Mouse (Mus musculus) limb, embryonic 12.5 days (tissue): Measurements from ENCODE around the gene Vegfc. TPM values are rescaled to one million over a fixed set of nuclear protein-coding genes. Genes with fewer than 3 reads are reported as not detected.

Source experiments
- ATAC-seq: fragments of 200-750 bp; cut with Nextera tagmentation; 2 replicates; pipeline ENCODE4 v1.8.0; 2017; ENCODE audit warnings: low read depth, moderate TSS enrichment; ENCODE audit not compliant: insufficient number of reproducible peaks, insufficient read depth, low FRiP score, low TSS enrichment
- H3K27ac ChIP-seq: fragments of 300-500 bp; sonication (generic); 2 replicates; pipeline ENCODE4 v1.5.1; 2016; ENCODE audit warnings: mild to moderate bottlenecking, moderate library complexity
- H3K27me3 ChIP-seq: fragments of 300-500 bp; sonication (generic); 2 replicates; pipeline ENCODE4 v1.6.1; 2016; ENCODE audit warnings: mild to moderate bottlenecking, moderate library complexity
- H3K36me3 ChIP-seq: fragments of 300-500 bp; sonication (generic); 2 replicates; pipeline ENCODE4 v1.6.1; 2016; ENCODE audit warnings: mild to moderate bottlenecking, moderate library complexity
- H3K4me1 ChIP-seq: fragments of 300-500 bp; sonication (generic); replicated peaks from 2 replicates; pipeline ENCODE4 v1.6.1; 2016
- H3K4me2 ChIP-seq: fragments of 300-500 bp; sonication (generic); 2 replicates; pipeline ENCODE4 v1.6.1; 2016; ENCODE audit warnings: mild to moderate bottlenecking, moderate library complexity
- H3K4me3 ChIP-seq: fragments of 300-500 bp; sonication (generic); replicated peaks from 2 replicates; pipeline ENCODE4 v1.5.1; 2016; ENCODE audit warnings: mild to moderate bottlenecking
- H3K9ac ChIP-seq: fragments of 300-500 bp; sonication (generic); replicated peaks from 2 replicates; pipeline ENCODE4 v1.6.1; 2016; ENCODE audit warnings: mild to moderate bottlenecking, moderate library complexity
- H3K9me3 ChIP-seq: fragments of 300-500 bp; sonication (generic); 2 replicates; pipeline ENCODE4 v1.6.1; 2016; ENCODE audit warnings: mild to moderate bottlenecking, moderate library complexity
- WGBS: fragments of 180-500 bp; shearing (Covaris S2); methylation state at CpG from one replicate; pipeline ENCODE4 v1.1.7; 2016; 5-methylcytosine and 5-hydroxymethylcytosine counted together
- polyA plus RNA-seq: library from polyadenylated mRNA; unstranded; fragments of >200 nt; fragmentation: Nextera tagmentation; extraction: Ambion mirVana; gene quantifications from 2 replicates; pipeline ENCODE4 v1.2.1, GENCODE M21; 2016

Gene Vegfc
- 7.5 and 9.6 TPM in 2 replicates for polyA plus RNA-seq

GRCm38 (mm10) chr8:54077271-54078120, at the start of gene Vegfc:
TSS of gene Vegfc (plus strand) at chr8:54077606.
- no peaks in the 10 kb centered on the region for H3K27me3 ChIP-seq
- H3K4me3 ChIP-seq = peak within 1 kb of the TSS; percentile 75
- H3K9me3 ChIP-seq = no peaks in the 10 kb centered on the region
- WGBS = under 1% methylated on average over 66 of the region's 79 CpGs
- H3K9ac ChIP-seq = peak within 1 kb of the TSS; percentile 81
- peak; percentile 77 for ATAC-seq
- peaks cover 11% of the 10 kb centered on the region for H3K4me1 ChIP-seq
- peak within 1 kb of the TSS; percentile 82 for H3K27ac ChIP-seq
- peak within 1 kb of the TSS; percentile 78 for H3K4me2 ChIP-seq
- no peaks in the 10 kb centered on the region for H3K36me3 ChIP-seq

- Histone ChIP-seq H3K27me3 (no peaks in the 10 kb centered on the region), H3K4me3 (no peak overlapping the region)
- 78% methylated on average over 1 of the region's 1 CpGs for WGBS
These were observed 42.8 kb upstream of the Vegfc start for GRCm38 (mm10) chr8:54034584-54034983.

GRCm38 (mm10) chr8:54042601-54043000, 34.8 kb upstream of the Vegfc start:
- Histone ChIP-seq H3K27ac (no peak overlapping the region), H3K4me2 (no peak overlapping the region), H3K27me3 (no peaks in the 10 kb centered on the region), H3K9ac (no peak overlapping the region), H3K9me3 (no peaks in the 10 kb centered on the region), H3K4me3 (no peak overlapping the region), H3K36me3 (no peaks in the 10 kb centered on the region), H3K4me1 (peaks cover 7% of the 10 kb centered on the region; the same call in 1 of the 2 replicates)
- 6% methylated on average over 1 of the region's 1 CpGs for WGBS
- no peak; the same call in 1 of the 2 replicates for ATAC-seq

More at GRCm38 (mm10) chr8:54034584-54034983, 42.8 kb upstream of the Vegfc start:
- Histone ChIP-seq H3K4me1 (no peaks in the 10 kb centered on the region), H3K4me2 (no peak overlapping the region), H3K9me3 (no peaks in the 10 kb centered on the region), H3K27ac (no peak overlapping the region), H3K36me3 (no peaks in the 10 kb centered on the region), H3K9ac (no peak overlapping the region)
- ATAC-seq = no peak

- ATAC-seq = no peak
- 74% methylated on average over 1 of the region's 1 CpGs for WGBS
- no peaks in the 10 kb centered on the region for H3K27me3 ChIP-seq
These were observed 33.9 kb upstream of the Vegfc start for GRCm38 (mm10) chr8:54043468-54043867.

GRCm38 (mm10) chr8:54053210-54053609, 24.2 kb upstream of the Vegfc start:
- 50% methylated on average over 1 of the region's 1 CpGs for WGBS
- Histone ChIP-seq H3K27ac (no peak overlapping the region), H3K9me3 (no peaks in the 10 kb centered on the region), H3K4me2 (no peak overlapping the region), H3K36me3 (no peaks in the 10 kb centered on the region), H3K9ac (no peak overlapping the region), H3K4me3 (no peak overlapping the region), H3K4me1 (no peaks in the 10 kb centered on the region), H3K27me3 (no peaks in the 10 kb centered on the region)
- no peak for ATAC-seq

More at GRCm38 (mm10) chr8:54043468-54043867, 33.9 kb upstream of the Vegfc start:
- no peak overlapping the region for H3K4me3 ChIP-seq
- H3K9me3 ChIP-seq = no peaks in the 10 kb centered on the region
- H3K4me1 ChIP-seq = peaks cover 7% of the 10 kb centered on the region; the same call in 1 of the 2 replicates
- no peaks in the 10 kb centered on the region for H3K36me3 ChIP-seq
- H3K4me2 ChIP-seq = no peak overlapping the region
- H3K9ac ChIP-seq = no peak overlapping the region
- H3K27ac ChIP-seq = no peak overlapping the region

GRCm38 (mm10) chr8:54065492-54065891, 11.9 kb upstream of the Vegfc start:
- Histone ChIP-seq H3K36me3 (no peaks in the 10 kb centered on the region), H3K4me3 (no peak overlapping the region), H3K4me1 (peaks cover 5% of the 10 kb centered on the region), H3K9me3 (no peaks in the 10 kb centered on the region), H3K9ac (no peak overlapping the region), H3K27me3 (no peaks in the 10 kb centered on the region), H3K4me2 (no peak overlapping the region), H3K27ac (no peak overlapping the region)
- 24% methylated on average over 4 of the region's 4 CpGs for WGBS
- no peak for ATAC-seq

- H3K36me3 ChIP-seq = no peaks in the 10 kb centered on the region
- H3K4me1 ChIP-seq = peaks cover 11% of the 10 kb centered on the region
- 49% methylated on average over 1 of the region's 1 CpGs for WGBS
- H3K27me3 ChIP-seq = no peaks in the 10 kb centered on the region
- no peak for ATAC-seq
- peak overlapping the region; percentile 78 for H3K4me2 ChIP-seq
- H3K27ac ChIP-seq = no peak overlapping the region
- no peaks in the 10 kb centered on the region for H3K9me3 ChIP-seq
- H3K9ac ChIP-seq = no peak overlapping the region
- peak overlapping the region; percentile 75; the same call in 1 of the 2 replicates for H3K4me3 ChIP-seq
These were observed 1.1 kb upstream of the Vegfc start for GRCm38 (mm10) chr8:54076301-54076700.

- Histone ChIP-seq H3K27ac (peak overlapping the region; percentile 82), H3K4me3 (peak overlapping the region; percentile 75), H3K27me3 (no peaks in the 10 kb centered on the region), H3K9ac (peak overlapping the region; percentile 81), H3K4me2 (peak overlapping the region; percentile 78), H3K4me1 (peaks cover 11% of the 10 kb centered on the region), H3K36me3 (no peaks in the 10 kb centered on the region), H3K9me3 (no peaks in the 10 kb centered on the region)
- WGBS = 0% methylated on average over 8 of the region's 28 CpGs
- peak; percentile 84 for ATAC-seq
These were observed 575 bp upstream of the Vegfc start for GRCm38 (mm10) chr8:54076791-54077270.

GRCm38 (mm10) chr8:54078121-54078440, 675 bp downstream of the Vegfc start:
- Histone ChIP-seq H3K9ac (peak overlapping the region; percentile 81), H3K27ac (0 out of 2 replicates have a peak overlapping the region, but pooled peaks have one; percentile 82)
- WGBS = 4% methylated on average over 1 of the region's 1 CpGs

GRCm38 (mm10) chr8:54079001-54079400, 1.6 kb downstream of the Vegfc start:
- Histone ChIP-seq H3K27ac (no peak overlapping the region), H3K4me2 (peak overlapping the region; percentile 78), H3K9ac (no peak overlapping the region), H3K36me3 (no peaks in the 10 kb centered on the region), H3K4me3 (peak overlapping the region; percentile 8), H3K27me3 (no peaks in the 10 kb centered on the region), H3K9me3 (no peaks in the 10 kb centered on the region), H3K4me1 (peaks cover 11% of the 10 kb centered on the region)
- no peak for ATAC-seq
- WGBS = 21% methylated on average over 11 of the region's 11 CpGs

More at GRCm38 (mm10) chr8:54078121-54078440, 675 bp downstream of the Vegfc start:
- peaks cover 11% of the 10 kb centered on the region for H3K4me1 ChIP-seq
- H3K36me3 ChIP-seq = no peaks in the 10 kb centered on the region
- H3K4me3 ChIP-seq = peak overlapping the region; percentile 75
- H3K27me3 ChIP-seq = no peaks in the 10 kb centered on the region
- peak overlapping the region; percentile 78 for H3K4me2 ChIP-seq
- no peak for ATAC-seq
- H3K9me3 ChIP-seq = no peaks in the 10 kb centered on the region

- Histone ChIP-seq H3K9ac (no peak overlapping the region), H3K27me3 (no peaks in the 10 kb centered on the region), H3K9me3 (no peaks in the 10 kb centered on the region), H3K4me2 (no peak overlapping the region), H3K27ac (no peak overlapping the region), H3K4me3 (no peak overlapping the region), H3K36me3 (no peaks in the 10 kb centered on the region), H3K4me1 (peaks cover 11% of the 10 kb centered on the region)
- ATAC-seq = no peak
These were observed 2.2 kb downstream of the Vegfc start for GRCm38 (mm10) chr8:54079601-54080000.
